Mouse (Mus musculus) liver, postnatal 0 days (tissue): Measurements from ENCODE around the gene Zmynd12.

Source experiments
- CTCF ChIP-seq: sonication (generic); IDR thresholded peaks from 2 replicates; pipeline ENCODE4 v1.5.1; 2016; ENCODE audit warnings: antibody characterized with exemption, low read depth
- EP300 ChIP-seq: IDR thresholded peaks from 2 replicates; pipeline ENCODE4 v1.6.1; 2016; ENCODE audit warnings: antibody characterized with exemption, low read depth, mild to moderate bottlenecking

GRCm38 (mm10) chr4:119411877-119412650, 10.6 kb upstream of the Zmynd12 start:
- TF ChIP-seq CTCF (no peak), EP300 (no peak)
